Mouse (Mus musculus) adrenal gland, adult 10 weeks (tissue): ENCODE results near the gene Vmn1r225. TPM values are rescaled to one million over a fixed set of nuclear protein-coding genes. Genes with fewer than 3 reads are reported as not detected.

Experiments
- polyA plus RNA-seq: library from polyadenylated mRNA; stranded (reverse); fragments of 350-450 nt; fragmentation: Illumina TruSeq; extraction: RNeasy Lipid Tissue Mini Kit (QIAGEN cat#74804); gene quantifications from one replicate; pipeline ENCODE4 v1.2.3, GENCODE M21; 2014; ENCODE audit warnings: low read depth, low replicate concordance

Vmn1r225 gene
- polyA plus RNA-seq: not detected

GRCm38 (mm10) chr17:20497858-20498257 is at the start of gene Vmn1r225:
Gene Vmn1r225 (plus strand): TSS chr17:20498158.

GRCm38 (mm10) chr17:20481231-20481630 is 16.7 kb upstream of the Vmn1r225 start, which contains the start of gene Vmn2r108:
Gene Vmn2r108 (minus strand): TSS chr17:20481331.

Other genes starting within 250 kb of the Vmn1r225 start
- gene Vmn2r106, start 212.6 kb upstream of the Vmn1r225 start, polyA plus RNA-seq: not detected
- gene Vmn2r107, start 152.9 kb upstream of the Vmn1r225 start, polyA plus RNA-seq: not detected
- gene Vmn1r224, start 84.0 kb upstream of the Vmn1r225 start, polyA plus RNA-seq: not detected
- gene Vmn2r108, start 16.8 kb upstream of the Vmn1r225 start, polyA plus RNA-seq: not detected
- not detected for gene Vmn2r109, start 66.6 kb downstream of the Vmn1r225 start, polyA plus RNA-seq
- not detected for gene Vmn2r110, start 98.3 kb downstream of the Vmn1r225 start, polyA plus RNA-seq
- not detected for gene Fpr-rs3, start 126.7 kb downstream of the Vmn1r225 start, polyA plus RNA-seq
- gene Vmn1r226, start 184.7 kb downstream of the Vmn1r225 start, polyA plus RNA-seq: not detected
- not detected for gene Vmn1r227, start 231.7 kb downstream of the Vmn1r225 start, polyA plus RNA-seq